In the genomic region with DNA sequence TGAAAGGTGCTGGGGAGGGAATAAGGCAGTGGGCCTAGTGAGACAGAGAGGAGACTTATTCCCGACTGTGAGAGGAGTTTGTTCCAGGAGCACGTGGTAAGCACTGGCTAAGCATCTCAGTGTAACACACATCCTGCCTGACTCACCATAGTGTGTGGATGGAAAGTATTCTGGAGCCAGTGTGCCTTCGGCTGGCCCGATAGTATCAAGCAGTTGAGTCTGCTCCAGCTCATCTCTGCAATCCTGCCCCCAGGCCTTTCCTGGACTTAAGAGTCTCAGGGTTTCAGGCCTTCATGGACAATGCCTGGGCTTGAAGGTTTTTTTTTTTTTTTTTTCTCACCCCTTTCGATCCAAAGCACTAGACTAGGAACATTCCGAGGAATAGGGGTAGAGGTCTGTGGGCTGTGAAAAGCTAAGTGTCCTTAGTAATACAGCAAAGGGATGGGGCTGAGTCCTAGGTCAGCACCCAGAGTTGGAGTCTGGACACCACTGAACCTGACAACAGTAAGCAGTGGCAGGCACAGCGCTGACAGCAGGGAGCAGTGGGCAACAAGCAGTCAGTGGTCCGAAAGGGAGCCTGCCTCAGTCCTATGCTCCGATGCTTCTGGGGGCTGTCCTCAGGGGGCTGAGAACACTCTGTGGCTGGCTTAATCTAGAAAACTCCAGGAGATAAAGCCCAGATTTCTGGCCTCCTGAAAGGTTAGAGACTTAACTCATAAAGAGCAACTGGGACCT, we compare ENCODE assay signal across 7 mouse cellular contexts. TPM values are rescaled to one million over a fixed set of nuclear protein-coding genes. Genes with fewer than 3 reads are reported as not detected.
DNase-seq lines count a peak whose midpoint lies in the region; ATAC-seq and TF ChIP-seq lines count a peak whose summit lies in the region.

No protein-coding gene starts in this region.

- peak overlapping the region; percentile 81 for H3K4me2 ChIP-seq in embryonic facial prominence, embryonic 13.5 days
- peak overlapping the region; percentile 93 for H3K4me2 ChIP-seq in heart, embryonic 11.5 days

- H3K9ac ChIP-seq in embryonic facial prominence, embryonic 13.5 days = peak overlapping the region; percentile 99
- H3K9ac ChIP-seq in heart, embryonic 11.5 days (ENCODE audit: low read depth, low read length) = peak overlapping the region; percentile 99

- peak; percentile 82 for DNase-seq in Muller cell, postnatal 12 days (ENCODE audit: inconsistent ontology term)
- peak; percentile 26 to 30 for DNase-seq in layer of hippocampus, adult 8-10 months (ENCODE audit: low spot score in 2 of 2)
- DNase-seq in lung, postnatal 4 days = peak; percentile 14 to 30
- peak; percentile 23 to 26 for DNase-seq in spleen, postnatal 10 days (ENCODE audit: low spot score in 2 of 2)

- H3K36me3 ChIP-seq in E14TG2a.4 (ENCODE audit: insufficient read depth, low read length) = no peaks in the 10 kb centered on the region
- H3K36me3 ChIP-seq in embryonic facial prominence, embryonic 13.5 days = no peaks in the 10 kb centered on the region
- no peaks in the 10 kb centered on the region for H3K36me3 ChIP-seq in heart, embryonic 11.5 days (ENCODE audit: control insufficient read depth, insufficient read depth, low read length)

- H3K4me3 ChIP-seq in E14TG2a.4 (replicated peaks; ENCODE audit: low read length) = peak overlapping the region; percentile 91
- peak overlapping the region; percentile 99 for H3K4me3 ChIP-seq in embryonic facial prominence, embryonic 13.5 days
- H3K4me3 ChIP-seq in heart, embryonic 11.5 days (ENCODE audit: low read depth, low read length) = peak overlapping the region; percentile 100

- no peak for TF ChIP-seq CTCF in E14TG2a.4 (conservative IDR thresholded peaks at IDR 0.05; ENCODE audit: low read length)

- peak overlapping the region; percentile 97 for H3K27ac ChIP-seq in embryonic facial prominence, embryonic 13.5 days
- peak overlapping the region; percentile 99 for H3K27ac ChIP-seq in heart, embryonic 11.5 days (ENCODE audit: low read depth, low read length)

- ATAC-seq in embryonic facial prominence, embryonic 13.5 days (ENCODE audit: insufficient number of reproducible peaks, insufficient read depth, low FRiP score, low TSS enrichment, low read depth) = peak; percentile 21; the same call in 1 of the 2 replicates
- peak; percentile 11; the same call in 1 of the 2 replicates for ATAC-seq in heart, embryonic 11.5 days (replicated peaks; ENCODE audit: insufficient number of reproducible peaks, low FRiP score, low TSS enrichment)

- H3K4me1 ChIP-seq in E14TG2a.4 (replicated peaks; ENCODE audit: low read depth, low read length) = peaks cover 35% of the 10 kb centered on the region
- H3K4me1 ChIP-seq in embryonic facial prominence, embryonic 13.5 days = peaks cover 29% of the 10 kb centered on the region
- H3K4me1 ChIP-seq in heart, embryonic 11.5 days (ENCODE audit: control insufficient read depth, insufficient read depth, low read length) = peaks cover 25% of the 10 kb centered on the region

- H3K9me3 ChIP-seq in E14TG2a.4 (ENCODE audit: low read length) = no peaks in the 10 kb centered on the region
- no peaks in the 10 kb centered on the region for H3K9me3 ChIP-seq in embryonic facial prominence, embryonic 13.5 days
- H3K9me3 ChIP-seq in heart, embryonic 11.5 days (replicated peaks; ENCODE audit: control insufficient read depth, low read length) = no peaks in the 10 kb centered on the region

- peaks cover 72% of the 10 kb centered on the region for H3K27me3 ChIP-seq in E14TG2a.4 (ENCODE audit: insufficient read depth, low read length)
- H3K27me3 ChIP-seq in embryonic facial prominence, embryonic 13.5 days = no peaks in the 10 kb centered on the region
- H3K27me3 ChIP-seq in heart, embryonic 11.5 days (ENCODE audit: control insufficient read depth, insufficient read depth, low read length) = no peaks in the 10 kb centered on the region

- WGBS in embryonic facial prominence, embryonic 13.5 days = 6% methylated on average over 9 of the region's 9 CpGs
- 18% methylated on average over 9 of the region's 9 CpGs for WGBS in heart, embryonic 11.5 days (ENCODE audit: insufficient replicate concordance)

RNA-seq across cellular contexts. Expression of a gene that starts 1.2 kb away (rescaled TPM):
- 45.8 and 47.6 TPM in 2 replicates for polyA plus RNA-seq in embryonic facial prominence, embryonic 13.5 days (2015; fragmentation: Nextera tagmentation; extraction: Ambion mirVana)
- polyA plus RNA-seq in heart, embryonic 11.5 days (2014; fragmentation: Nextera tagmentation; extraction: Ambion mirVana) = 46.8 and 48.7 TPM in 2 replicates
- 100 to 1,000 TPM; 106 to 126 (median 115) TPM for total RNA-seq in layer of hippocampus, adult 8-10 months (2022)

RNA-seq across cellular contexts. Expression of a gene that starts 36.7 kb away (rescaled TPM):
- 47.6 and 56.6 TPM in 2 replicates for polyA plus RNA-seq in embryonic facial prominence, embryonic 13.5 days (2015; fragmentation: Nextera tagmentation; extraction: Ambion mirVana)
- polyA plus RNA-seq in heart, embryonic 11.5 days (2014; fragmentation: Nextera tagmentation; extraction: Ambion mirVana) = 40.3 and 44.5 TPM in 2 replicates
- 100 to 1,000 TPM in 1 of 4 experiments, 10 to 100 TPM in 3; 86.6 to 101 (median 92.9) TPM for total RNA-seq in layer of hippocampus, adult 8-10 months (2022)

Comparison
In these comparisons a context has a peak if more than half of its experiments do, and no peak if none do; other contexts are left out.
1. Peak in every context shown above with its lines: DNase-seq, ATAC-seq, H3K4me3 ChIP-seq and H3K27ac ChIP-seq.
2. DNase-seq: peak in every context shown above with its lines; median percentile 82 in Muller cell, postnatal 12 days; 28 in layer of hippocampus, adult 8-10 months; 24 in spleen, postnatal 10 days; 22 in lung, postnatal 4 days.